Mouse (Mus musculus) kidney, adult 2 months (tissue): Measurements from ENCODE around the gene Gm5678.

Experiments
- CTCF ChIP-seq: fragments of 200-500 bp; conservative IDR thresholded peaks from 2 replicates; pipeline ENCODE4 v1.5.1; 2011; ENCODE audit warnings: low read depth, mild to moderate bottlenecking, control low read depth, low read length, moderate library complexity, mixed read lengths; ENCODE audit not compliant: insufficient read depth, insufficient read length
- POLR2A ChIP-seq: fragments of 200-500 bp; IDR thresholded peaks from one replicate; pipeline ENCODE4 v1.6.1; 2011; ENCODE audit warnings: low read depth, low read length, control low read depth

- TF ChIP-seq CTCF: no peak
- TF ChIP-seq POLR2A: no peak
Observed at GRCm38 (mm10) chr16:93599461-93599860, 28.4 kb upstream of the Gm5678 start.
